Mouse (Mus musculus) forebrain, postnatal 0 days (tissue): ENCODE data around the gene S100a6. TPM values are rescaled to one million over a fixed set of nuclear protein-coding genes. Genes with fewer than 3 reads are reported as not detected.

ENCODE experiments used
- ATAC-seq: fragments of 200-750 bp; cut with Nextera tagmentation; 2 replicates; pipeline ENCODE4 v1.8.0; 2017; ENCODE audit warnings: mild to moderate bottlenecking, moderate library complexity
- DNase-seq: peaks from one replicate; pipeline ENCODE4 v3.0.0-alpha.2; 2015
- H3K27ac ChIP-seq: fragments of 300-500 bp; sonication (generic); 2 replicates; pipeline ENCODE4 v1.5.1; 2014; ENCODE audit warnings: low read depth, mild to moderate bottlenecking, antibody characterized with exemption, low read length, moderate library complexity, mixed read lengths
- H3K27me3 ChIP-seq: fragments of 300-500 bp; sonication (generic); 2 replicates; pipeline ENCODE4 v1.6.1; 2014; ENCODE audit warnings: mild to moderate bottlenecking, low read length, mixed read lengths; ENCODE audit not compliant: insufficient read depth
- H3K36me3 ChIP-seq: fragments of 300-500 bp; sonication (generic); 2 replicates; pipeline ENCODE4 v1.6.1; 2014; ENCODE audit warnings: mild to moderate bottlenecking, moderate library complexity; ENCODE audit not compliant: insufficient read depth
- H3K4me1 ChIP-seq: fragments of 300-500 bp; sonication (generic); 2 replicates; pipeline ENCODE4 v1.6.1; 2014; ENCODE audit warnings: antibody characterized with exemption; ENCODE audit not compliant: insufficient read depth
- H3K4me2 ChIP-seq: fragments of 300-500 bp; sonication (generic); 2 replicates; pipeline ENCODE4 v1.6.1; 2014; ENCODE audit warnings: low read depth, mild to moderate bottlenecking, moderate library complexity
- H3K4me3 ChIP-seq: fragments of 300-500 bp; sonication (generic); 2 replicates; pipeline ENCODE4 v1.5.1; 2014; ENCODE audit warnings: low read depth, low read length, mixed read lengths
- H3K9ac ChIP-seq: fragments of 300-500 bp; sonication (generic); 2 replicates; pipeline ENCODE4 v1.6.1; 2014; ENCODE audit warnings: mild to moderate bottlenecking
- H3K9me3 ChIP-seq: fragments of 300-500 bp; sonication (generic); 2 replicates; pipeline ENCODE4 v1.6.1; 2016; ENCODE audit warnings: low read length
- CTCF ChIP-seq: sonication (generic); IDR thresholded peaks from 2 replicates; pipeline ENCODE4 v1.5.1; 2016; ENCODE audit warnings: antibody characterized with exemption, control low read depth, low read depth
- WGBS: fragments of 180-500 bp; shearing (Covaris S2); extraction: QIAGEN DNeasy Blood & Tissue Kit; methylation state at CpG from one replicate; pipeline ENCODE4 v1.1.7; 2014; 5-methylcytosine and 5-hydroxymethylcytosine counted together
- polyA plus RNA-seq: library from polyadenylated mRNA; unstranded; fragments of >200 nt; fragmentation: Nextera tagmentation; extraction: Ambion mirVana; gene quantifications from 2 replicates; pipeline ENCODE4 v1.2.1, GENCODE M21; 2015
- total RNA-seq: library from RNA; depleted of rRNA; stranded (reverse); fragments of >200 nt; gene quantifications from 2 replicates; pipeline ENCODE4 v1.2.3, GENCODE M21; 2014

S100a6 gene
- total and polyA plus RNA-seq, 2 experiments from 2014 or later, result 17.9 to 34.9 TPM

GRCm38 (mm10) chr3:90614611-90615251 is 2.0 kb downstream of the S100a6 start:
- no peak for ATAC-seq
- DNase-seq, result no peak
- Histone ChIP-seq H3K9me3 (no peaks in the 10 kb centered on the region), H3K4me1 (0 out of 2 replicates have a peak, but pooled peaks cover 3% of the 10 kb centered on the region), H3K27me3 (no peaks in the 10 kb centered on the region), H3K4me2 (no peak overlapping the region), H3K36me3 (no peaks in the 10 kb centered on the region), H3K4me3 (no peak overlapping the region), H3K27ac (no peak overlapping the region), H3K9ac (no peak overlapping the region)
- WGBS, result 84% methylated on average over 11 of the region's 11 CpGs
- no peak for TF ChIP-seq CTCF

GRCm38 (mm10) chr3:90615415-90615814 is 2.7 kb downstream of the S100a6 start:
- TF ChIP-seq CTCF, result peak; percentile 68
- no peak overlapping the region for H3K9ac ChIP-seq
- no peaks in the 10 kb centered on the region for H3K36me3 ChIP-seq
- 8% methylated on average over 7 of the region's 7 CpGs for WGBS
- DNase-seq (peak; percentile 60), ATAC-seq (peak; percentile 70; the same call in 1 of the 2 replicates)
- H3K27me3 ChIP-seq, result no peaks in the 10 kb centered on the region
- no peaks in the 10 kb centered on the region for H3K9me3 ChIP-seq
- H3K4me2 ChIP-seq, result no peak overlapping the region
- 0 out of 2 replicates have a peak, but pooled peaks cover 3% of the 10 kb centered on the region for H3K4me1 ChIP-seq
- H3K27ac ChIP-seq, result no peak overlapping the region
- no peak overlapping the region for H3K4me3 ChIP-seq

DNA sequence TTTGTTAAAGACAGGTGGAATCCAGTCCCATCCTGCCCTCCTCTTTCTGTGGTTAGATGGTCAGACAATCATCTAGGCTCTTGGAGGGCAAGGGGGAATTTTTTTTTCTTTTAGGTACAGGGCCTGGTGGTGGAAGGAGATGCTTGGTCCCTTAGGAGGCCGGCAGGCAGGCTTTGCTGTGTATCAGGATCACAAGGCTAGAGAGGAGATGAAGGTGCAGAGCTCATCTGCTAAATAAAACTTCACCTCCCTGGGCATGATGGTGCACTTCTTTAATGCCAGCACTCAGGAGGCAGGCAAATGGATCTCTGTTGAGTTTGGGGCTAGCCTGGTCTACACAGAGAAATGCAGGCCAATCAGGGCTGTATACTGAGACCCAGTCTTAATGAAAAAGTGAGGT is 3.2 kb downstream of the S100a6 start:
- Histone ChIP-seq H3K4me2 (no peak overlapping the region), H3K27ac (no peak overlapping the region), H3K9ac (no peak overlapping the region), H3K36me3 (no peaks in the 10 kb centered on the region), H3K9me3 (no peaks in the 10 kb centered on the region), H3K4me1 (0 out of 2 replicates have a peak, but pooled peaks cover 3% of the 10 kb centered on the region), H3K27me3 (no peaks in the 10 kb centered on the region), H3K4me3 (no peak overlapping the region)
- ATAC-seq (no peak), DNase-seq (no peak)
- 77% methylated on average over 1 of the region's 1 CpGs for WGBS
- TF ChIP-seq CTCF, result no peak

- ATAC-seq (no peak), DNase-seq (no peak)
- WGBS, result 14% methylated on average over 1 of the region's 1 CpGs
- Histone ChIP-seq H3K27ac (no peak overlapping the region), H3K4me3 (no peak overlapping the region), H3K9ac (no peak overlapping the region), H3K4me1 (0 out of 2 replicates have a peak, but pooled peaks cover 3% of the 10 kb centered on the region), H3K9me3 (no peaks in the 10 kb centered on the region), H3K36me3 (no peaks in the 10 kb centered on the region), H3K27me3 (no peaks in the 10 kb centered on the region), H3K4me2 (no peak overlapping the region)
- TF ChIP-seq CTCF, result no peak
Observed at GRCm38 (mm10) chr3:90617586-90617985, 4.9 kb downstream of the S100a6 start.

GRCm38 (mm10) chr3:90621552-90621951 is 8.9 kb downstream of the S100a6 start:
- Histone ChIP-seq H3K27me3 (no peaks in the 10 kb centered on the region), H3K9ac (no peak overlapping the region), H3K27ac (no peak overlapping the region), H3K4me2 (no peak overlapping the region), H3K9me3 (no peaks in the 10 kb centered on the region), H3K4me3 (no peak overlapping the region), H3K36me3 (no peaks in the 10 kb centered on the region), H3K4me1 (peaks cover 10% of the 10 kb centered on the region; the same call in 1 of the 2 replicates)
- no peak for DNase-seq
- 55% methylated on average over 7 of the region's 7 CpGs for WGBS
- no peak for TF ChIP-seq CTCF
- ATAC-seq, result no peak

DNA sequence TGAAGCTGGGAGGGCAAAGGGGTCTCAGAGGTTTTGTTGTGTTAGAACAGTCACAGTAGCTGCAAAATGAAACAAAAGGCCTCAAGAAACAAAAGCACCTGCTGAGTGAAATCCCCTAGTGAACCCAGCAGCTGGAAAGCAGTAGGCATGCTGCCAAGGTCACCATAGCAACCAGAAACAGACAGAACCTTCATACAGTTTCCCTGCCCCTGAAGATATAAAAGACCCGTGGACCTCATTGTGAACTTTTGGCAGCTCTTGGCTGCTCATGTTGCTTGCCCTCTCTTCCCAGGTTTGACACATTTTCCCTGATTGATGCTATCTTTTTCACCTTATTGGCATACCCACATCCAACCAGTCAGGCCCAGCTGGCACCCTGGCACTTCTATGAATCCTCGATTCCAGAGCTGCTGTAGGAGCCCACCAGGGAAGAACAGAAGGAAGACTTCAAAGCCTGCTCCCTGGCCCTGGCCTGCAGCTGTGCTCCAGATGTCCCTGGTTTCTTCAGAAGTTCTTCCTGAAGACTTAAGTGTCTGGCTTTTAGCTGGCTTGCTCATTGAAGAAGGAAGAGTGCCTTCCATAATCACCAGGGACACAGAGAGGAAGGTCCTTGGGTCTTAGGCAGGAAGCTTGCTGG is 10.9 kb downstream of the S100a6 start:
- ATAC-seq (peak; percentile 76), DNase-seq (peak; percentile 79)
- H3K4me2 ChIP-seq, result no peak overlapping the region
- no peaks in the 10 kb centered on the region for H3K27me3 ChIP-seq
- no peak overlapping the region for H3K27ac ChIP-seq
- no peaks in the 10 kb centered on the region for H3K9me3 ChIP-seq
- H3K4me3 ChIP-seq, result no peak overlapping the region
- H3K4me1 ChIP-seq, result peaks cover 10% of the 10 kb centered on the region; the same call in 1 of the 2 replicates
- TF ChIP-seq CTCF, result no peak
- H3K9ac ChIP-seq, result no peak overlapping the region
- no peaks in the 10 kb centered on the region for H3K36me3 ChIP-seq
- 2% methylated on average over 2 of the region's 2 CpGs for WGBS

DNA sequence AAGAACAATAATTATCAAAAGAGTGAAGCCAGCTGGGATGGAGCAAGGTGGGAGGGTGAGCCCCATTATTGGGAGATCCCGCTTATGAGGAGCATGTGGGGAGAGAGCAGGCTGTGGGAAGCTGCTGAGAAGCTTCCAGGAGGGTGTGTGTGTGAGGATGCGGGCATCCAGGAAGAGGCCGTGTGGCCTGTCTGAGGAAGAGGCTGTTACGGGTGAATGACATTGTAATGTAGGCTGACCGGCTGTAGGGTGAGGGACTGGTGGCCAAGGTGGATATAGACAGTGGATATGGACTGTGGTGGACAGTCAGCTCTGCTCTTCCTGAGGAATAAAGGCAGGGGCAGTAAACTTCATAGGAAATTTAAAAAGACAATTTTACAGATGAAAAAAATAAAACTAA is 12.8 kb downstream of the S100a6 start:
- no peaks in the 10 kb centered on the region for H3K27me3 ChIP-seq
- WGBS, result 79% methylated on average over 5 of the region's 5 CpGs
- TF ChIP-seq CTCF, result no peak
- no peak overlapping the region for H3K27ac ChIP-seq
- no peak overlapping the region for H3K9ac ChIP-seq
- no peaks in the 10 kb centered on the region for H3K36me3 ChIP-seq
- DNase-seq (no peak), ATAC-seq (no peak)
- H3K4me2 ChIP-seq, result no peak overlapping the region
- H3K4me3 ChIP-seq, result no peak overlapping the region
- peaks cover 10% of the 10 kb centered on the region; the same call in 1 of the 2 replicates for H3K4me1 ChIP-seq
- no peaks in the 10 kb centered on the region for H3K9me3 ChIP-seq
